Mouse (Mus musculus) adrenal gland, adult 10 weeks (tissue): ENCODE data around the gene Saal1. TPM values are rescaled to one million over a fixed set of nuclear protein-coding genes. Genes with fewer than 3 reads are reported as not detected.

Experiments
- polyA plus RNA-seq: library from polyadenylated mRNA; stranded (reverse); fragments of 350-450 nt; fragmentation: Illumina TruSeq; extraction: RNeasy Lipid Tissue Mini Kit (QIAGEN cat#74804); gene quantifications from one replicate; pipeline ENCODE4 v1.2.3, GENCODE M21; 2014; ENCODE audit warnings: low read depth, low replicate concordance

The Saal1 gene
- 5.3 TPM for polyA plus RNA-seq

DNA sequence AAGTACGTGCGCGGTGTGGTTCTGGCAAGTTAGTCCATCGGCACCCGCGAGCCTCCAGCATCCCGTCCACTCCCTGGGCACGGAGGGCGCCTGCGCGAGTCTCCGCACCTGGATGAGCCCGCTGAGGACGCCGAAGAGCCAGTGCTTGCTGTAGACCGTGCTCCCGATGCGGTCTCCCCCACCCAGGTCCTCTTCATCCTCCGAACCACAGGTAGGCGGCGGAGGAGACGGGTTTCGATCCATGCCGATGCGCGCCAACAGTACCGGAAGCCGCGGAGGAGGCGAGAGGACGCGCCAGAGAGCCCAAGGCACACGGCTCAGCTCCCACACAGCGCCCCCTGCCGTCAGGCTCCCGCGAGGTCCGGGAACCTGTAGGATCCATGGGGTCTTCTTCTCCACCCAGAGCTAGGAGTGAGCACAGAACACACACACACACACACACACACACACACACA, at the start of gene Saal1:
TSS of gene Saal1 (minus strand) at position 291 of the 455 bp plus-strand sequence.

DNA sequence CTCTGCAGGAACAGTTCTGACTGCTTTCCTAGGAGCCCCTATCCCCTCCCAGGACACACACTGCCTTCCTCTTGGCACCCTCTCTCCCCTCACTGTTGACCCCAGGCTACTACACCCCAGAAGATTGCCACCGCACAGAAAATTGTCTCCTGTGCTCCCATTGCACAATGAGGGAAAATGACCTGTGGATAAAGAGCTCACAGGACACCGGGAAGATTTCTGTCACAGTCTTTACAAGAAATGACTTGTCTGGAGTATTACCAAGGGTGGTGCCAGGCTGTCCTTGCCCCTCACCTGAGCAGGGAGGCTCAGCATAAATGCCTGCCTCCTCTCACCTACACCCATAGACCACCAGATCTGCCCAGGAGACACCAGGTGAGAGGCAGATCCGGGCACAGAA, 41.0 kb upstream of the Saal1 start, which contains the start of gene Saa2:
TSS of gene Saa2 (plus strand) at position 301 of the 400 bp plus-strand sequence.

DNA sequence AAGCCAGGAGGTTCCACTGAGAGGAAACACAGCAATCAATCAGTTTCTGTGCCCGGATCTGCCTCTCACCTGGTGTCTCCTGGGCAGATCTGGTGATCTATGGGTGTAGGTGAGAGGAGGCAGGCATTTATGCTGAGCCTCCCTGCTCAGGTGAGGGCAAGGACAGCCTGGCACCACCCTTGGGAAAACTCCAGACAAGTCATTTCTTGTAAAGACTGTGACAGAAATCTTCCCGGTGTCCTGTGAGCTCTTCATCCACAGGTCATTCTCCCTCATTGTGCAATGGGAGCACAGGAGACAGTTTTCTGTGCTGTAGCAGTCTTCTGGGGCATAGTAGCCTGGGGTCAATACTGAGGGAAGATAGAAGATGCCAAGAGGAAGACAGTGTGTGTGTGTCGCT, 32.4 kb upstream of the Saal1 start, which contains the start of gene Saa1:
TSS of gene Saa1 (minus strand) at position 101 of the 400 bp plus-strand sequence.

GRCm38 (mm10) chr7:46732458-46732857, 22.0 kb upstream of the Saal1 start, which contains the start of gene Saa4:
Gene Saa4 (minus strand): TSS chr7:46732603.

DNA sequence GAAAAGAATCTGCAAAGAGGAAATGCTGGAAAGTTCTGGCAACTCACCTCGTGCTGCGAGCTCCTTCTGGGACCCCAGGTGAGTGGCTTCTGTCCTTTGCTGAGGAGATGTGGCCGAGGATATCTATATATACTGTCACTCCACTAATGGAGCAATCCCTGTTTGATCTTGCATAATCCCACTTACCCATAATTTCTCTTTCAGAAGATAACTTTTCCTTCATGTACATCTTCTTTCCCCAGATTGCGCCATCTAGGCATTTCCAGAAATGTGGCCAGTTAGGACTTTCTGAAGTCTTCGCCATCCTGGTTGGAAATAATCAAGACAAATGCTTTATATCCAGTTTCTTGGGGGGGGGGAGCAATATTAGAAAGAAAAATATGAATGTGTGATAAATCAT, 5.1 kb upstream of the Saal1 start, which contains the start of gene Saa3:
TSS of gene Saa3 (minus strand) at position 101 of the 400 bp plus-strand sequence.

DNA sequence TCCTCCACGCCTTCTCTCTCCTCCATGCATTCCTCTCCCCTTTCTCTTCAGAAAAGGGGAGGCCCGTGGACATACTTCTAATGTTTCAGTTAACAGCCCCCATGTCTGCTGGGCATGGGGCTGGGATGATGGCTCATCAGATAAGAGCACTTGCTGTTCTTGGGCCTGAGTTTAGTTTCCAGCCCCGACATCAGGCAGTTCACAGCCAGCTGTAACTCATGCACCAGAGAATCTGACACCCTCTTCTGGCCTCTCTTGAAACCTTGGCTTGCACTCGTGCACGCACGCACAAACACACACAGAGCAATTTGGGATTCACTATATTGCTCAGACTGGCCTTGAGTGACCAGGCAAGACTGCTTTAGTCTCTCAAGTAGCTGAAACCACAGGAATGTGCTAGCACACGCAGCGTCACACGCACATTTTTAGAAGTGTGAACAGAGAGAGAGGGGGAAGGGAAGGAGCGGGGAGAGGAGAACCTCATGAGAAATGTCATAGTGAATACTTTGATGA, 38.3 kb downstream of the Saal1 start, which contains the start of gene Tph1:
TSS of gene Tph1 (minus strand) at position 378 of the 513 bp plus-strand sequence.

GRCm38 (mm10) chr7:46639692-46640031, 70.8 kb downstream of the Saal1 start, which contains the start of gene Sergef:
Gene Sergef (minus strand): TSS chr7:46639807.

Other genes with a start within 250 kb of the Saal1 start
- gene Sergef, start 70.9 kb downstream of the Saal1 start, polyA plus RNA-seq = 2.1 TPM
- not detected for gene Tph1, start 38.1 kb downstream of the Saal1 start, polyA plus RNA-seq
- gene Saa3, start 5.0 kb upstream of the Saal1 start, polyA plus RNA-seq = not detected
- gene Saa4, start 21.9 kb upstream of the Saal1 start, polyA plus RNA-seq = not detected
- not detected for gene Saa1, start 32.3 kb upstream of the Saal1 start, polyA plus RNA-seq
- gene Saa2, start 41.1 kb upstream of the Saal1 start, polyA plus RNA-seq = not detected
- 26.5 TPM for gene Hps5, start 85.4 kb upstream of the Saal1 start, polyA plus RNA-seq
- 89.9 TPM for gene Gtf2h1, start 85.4 kb upstream of the Saal1 start, polyA plus RNA-seq
- 91.6 TPM for gene Ldha, start 130.8 kb upstream of the Saal1 start, polyA plus RNA-seq
- gene Ldhc, start 150.5 kb upstream of the Saal1 start, polyA plus RNA-seq = not detected
- 405 TPM for gene Tsg101, start 209.3 kb upstream of the Saal1 start, polyA plus RNA-seq
- gene Uevld, start 247.8 kb upstream of the Saal1 start, polyA plus RNA-seq = 34.7 TPM